ENCODE assay signal across 8 mouse cellular contexts in the genomic region with DNA sequence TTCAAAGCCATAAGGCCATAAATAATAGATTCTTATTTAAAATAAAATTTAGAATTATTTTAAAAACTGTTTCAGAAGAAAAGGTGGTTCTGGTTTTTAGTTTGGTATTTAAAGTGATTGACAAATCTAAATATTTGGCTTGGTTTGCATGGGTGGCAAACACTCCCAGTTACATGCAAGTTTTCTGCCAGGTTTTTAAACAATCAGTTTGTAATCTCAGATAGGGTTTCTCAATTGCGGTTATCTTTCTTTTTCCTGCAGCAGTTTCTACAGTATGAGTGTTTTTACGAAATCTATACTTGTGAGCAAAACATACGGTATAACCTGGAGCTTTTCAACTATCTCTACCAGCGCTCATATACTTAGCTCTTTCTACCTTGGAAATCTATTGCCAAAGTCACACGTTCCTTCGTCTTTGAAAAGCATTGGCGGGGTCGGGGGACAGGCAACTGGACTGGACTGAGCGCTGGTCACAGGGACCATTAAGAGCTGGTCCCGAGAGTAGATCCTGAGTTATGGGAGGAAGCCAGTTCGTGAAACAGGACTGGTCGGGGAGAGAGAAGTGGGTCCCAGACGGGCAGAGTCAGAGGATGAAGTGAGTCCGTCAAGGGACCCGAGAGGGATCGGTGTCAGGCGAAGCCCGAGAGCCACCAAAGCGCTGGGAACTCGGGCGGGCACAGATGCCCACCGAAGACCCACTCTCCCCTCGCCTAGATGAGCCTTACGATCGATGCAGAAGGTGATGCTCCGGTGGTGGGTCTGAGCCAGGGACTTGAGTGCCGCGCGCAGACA. TPM values are rescaled to one million over a fixed set of nuclear protein-coding genes. Genes with fewer than 3 reads are reported as not detected.
DNase-seq lines count a peak whose midpoint lies in the region; ATAC-seq and TF ChIP-seq lines count a peak whose summit lies in the region.

No protein-coding gene starts in this region.

- peak; percentile 69 for ATAC-seq in intestine, embryonic 15.5 days

- H3K27ac ChIP-seq in cerebellum, adult 2 months (ENCODE audit: insufficient read depth, low read length), result peak overlapping the region; percentile 57
- H3K27ac ChIP-seq in intestine, embryonic 15.5 days, result peak overlapping the region; percentile 76

- H3K4me1 ChIP-seq in cerebellum, adult 2 months (ENCODE audit: control insufficient read depth, insufficient read depth, low read length), result 0 out of 2 replicates have a peak, but pooled peaks cover 3% of the 10 kb centered on the region
- peaks cover 7% of the 10 kb centered on the region; the same call in 1 of the 2 replicates for H3K4me1 ChIP-seq in intestine, embryonic 15.5 days (replicated peaks)

- WGBS in cerebellum, adult 2 months, result 3% methylated on average over 29 of the region's 29 CpGs
- 2% methylated on average over 29 of the region's 29 CpGs for WGBS in intestine, embryonic 15.5 days

- no peaks in the 10 kb centered on the region for H3K27me3 ChIP-seq in cerebellum, adult 2 months (ENCODE audit: control insufficient read depth, insufficient read depth, low read length)
- H3K27me3 ChIP-seq in intestine, embryonic 15.5 days (replicated peaks), result no peaks in the 10 kb centered on the region
- no peaks in the 10 kb centered on the region for H3K27me3 ChIP-seq in myocyte (ENCODE audit: control insufficient read depth, insufficient read depth, insufficient read length)

- TF ChIP-seq POLR2A in cerebellum, adult 2 months (IDR thresholded peaks at IDR 0.05; ENCODE audit: borderline replicate concordance, insufficient read depth, low read length), result no peak
- no peak for TF ChIP-seq POLR2A in myocyte (IDR thresholded peaks at IDR 0.05; ENCODE audit: insufficient read length, low read depth)

- peak overlapping the region; percentile 85 for H3K9ac ChIP-seq in intestine, embryonic 15.5 days

- H3K4me3 ChIP-seq in cerebellum, adult 2 months (replicated peaks; ENCODE audit: insufficient read depth, low read depth, low read length), result peak overlapping the region; percentile 84
- H3K4me3 ChIP-seq in intestine, embryonic 15.5 days (replicated peaks), result peak overlapping the region; percentile 77
- H3K4me3 ChIP-seq in myocyte, result peak overlapping the region; percentile 94

- peak overlapping the region; percentile 68 for H3K4me2 ChIP-seq in intestine, embryonic 15.5 days (replicated peaks)
- H3K4me2 ChIP-seq in myocyte (ENCODE audit: low read depth), result peak overlapping the region; percentile 82

- TF ChIP-seq CTCF in cerebellum, adult 2 months (IDR thresholded peaks at IDR 0.05; ENCODE audit: borderline replicate concordance, insufficient read depth, low read depth, low read length), result no peak

- DNase-seq in cerebellum, adult 2 months, result no peak
- DNase-seq in cerebellum, adult 9-11 months, result no peak
- DNase-seq in ovary, postnatal 14 days (ENCODE audit: low spot score), result peak; percentile 6
- no peak for DNase-seq in ovary, postnatal 36 days (ENCODE audit: low spot score)
- no peak for DNase-seq in yolk sac, embryonic 10.5 days (ENCODE audit: low spot score)
- no peak for DNase-seq in layer of hippocampus, postnatal 14 days (ENCODE audit: low spot score in 2 of 2)

- no peaks in the 10 kb centered on the region for H3K9me3 ChIP-seq in intestine, embryonic 15.5 days

- peaks cover 3% of the 10 kb centered on the region; the same call in 1 of the 2 replicates for H3K36me3 ChIP-seq in intestine, embryonic 15.5 days
- peaks cover 7% of the 10 kb centered on the region for H3K36me3 ChIP-seq in myocyte (ENCODE audit: control insufficient read depth, insufficient read depth)

- H3K79me2 ChIP-seq in myocyte (ENCODE audit: control insufficient read depth, insufficient read depth), result peaks cover 40% of the 10 kb centered on the region

- peak overlapping the region; percentile 77 for H3ac ChIP-seq in myocyte (ENCODE audit: control insufficient read depth, insufficient read length)

TF ChIP-seq in myocyte, 11 proteins besides CTCF, POLR2A, EP300 and RAD21:
- TF ChIP-seq MYOD1 (IDR thresholded peaks at IDR 0.05; ENCODE audit: control insufficient read depth in 1 of 3, insufficient read length in 2 of 3, low read depth in 2 of 3) (no peak), POLR2AphosphoS2 (IDR thresholded peaks at IDR 0.05; ENCODE audit: insufficient read length, low read depth) (no peak), CEBPB (IDR thresholded peaks at IDR 0.05; ENCODE audit: insufficient read depth, poor library complexity, severe bottlenecking) (no peak), MAX (IDR thresholded peaks at IDR 0.05; ENCODE audit: low read depth) (no peak), TCF3 (IDR thresholded peaks at IDR 0.05; ENCODE audit: insufficient read length, low read depth) (no peak), TCF12 (IDR thresholded peaks at IDR 0.05; ENCODE audit: insufficient read depth, poor library complexity, severe bottlenecking) (no peak), SRF (IDR thresholded peaks at IDR 0.05; ENCODE audit: control insufficient read depth, insufficient read length, low read depth) (no peak), USF1 (IDR thresholded peaks at IDR 0.05; ENCODE audit: low read depth) (no peak), REST (IDR thresholded peaks at IDR 0.05; ENCODE audit: insufficient read depth, insufficient read length) (no peak)

RNA-seq across cellular contexts. Expression of a gene that starts 0.5 kb away (rescaled TPM):
- 45.0 and 49.9 TPM in 2 replicates for polyA plus RNA-seq in cerebellum, adult 2 months (2012; rRNA removed)
- polyA plus RNA-seq in intestine, embryonic 15.5 days (2015; fragmentation: Nextera tagmentation; extraction: Ambion mirVana), result 34.7 and 36.6 TPM in 2 replicates
- 18.5 TPM for polyA plus RNA-seq in myocyte (2012; fragmentation: generic; extraction: Trizol)
- total RNA-seq in layer of hippocampus, postnatal 14 days (2021), result 10 to 100 TPM; 35.7 to 37.2 TPM

RNA-seq across cellular contexts. Expression of a gene that starts 0.6 kb away (rescaled TPM):
- 93.5 and 104 TPM in 2 replicates for polyA plus RNA-seq in cerebellum, adult 2 months (2012; rRNA removed)
- 148 and 154 TPM in 2 replicates for polyA plus RNA-seq in intestine, embryonic 15.5 days (2015; fragmentation: Nextera tagmentation; extraction: Ambion mirVana)
- 68.6 TPM for polyA plus RNA-seq in myocyte (2012; fragmentation: generic; extraction: Trizol)
- total RNA-seq in layer of hippocampus, postnatal 14 days (2021), result 10 to 100 TPM; 87.3 to 93.1 TPM

RNA-seq across cellular contexts. Expression of a gene that starts 31.0 kb away (rescaled TPM):
- polyA plus RNA-seq in cerebellum, adult 2 months (2012; rRNA removed), result 87.5 and 95.5 TPM in 2 replicates
- 30.9 and 32.3 TPM in 2 replicates for polyA plus RNA-seq in intestine, embryonic 15.5 days (2015; fragmentation: Nextera tagmentation; extraction: Ambion mirVana)
- polyA plus RNA-seq in myocyte (2012; fragmentation: generic; extraction: Trizol), result 31.7 TPM
- 100 to 1,000 TPM; 114 to 119 TPM for total RNA-seq in layer of hippocampus, postnatal 14 days (2021)

RNA-seq across cellular contexts. Expression of a gene that starts 31.1 kb away (rescaled TPM):
- polyA plus RNA-seq in cerebellum, adult 2 months (2012; rRNA removed), result 45.7 and 47.6 TPM in 2 replicates
- polyA plus RNA-seq in intestine, embryonic 15.5 days (2015; fragmentation: Nextera tagmentation; extraction: Ambion mirVana), result 23.7 and 25.9 TPM in 2 replicates
- 4.3 TPM for polyA plus RNA-seq in myocyte (2012; fragmentation: generic; extraction: Trizol)
- 10 to 100 TPM; 17.2 to 18.2 TPM for total RNA-seq in layer of hippocampus, postnatal 14 days (2021)
